Mouse (Mus musculus) T-cell, adult 2 months (primary cell): ENCODE data around the gene Fkbp10.

Source experiments
- DNase-seq: peaks from one replicate; pipeline ENCODE4 v3.0.0; 2022; ENCODE audit warnings: low spot score

The Fkbp10 gene

DNA sequence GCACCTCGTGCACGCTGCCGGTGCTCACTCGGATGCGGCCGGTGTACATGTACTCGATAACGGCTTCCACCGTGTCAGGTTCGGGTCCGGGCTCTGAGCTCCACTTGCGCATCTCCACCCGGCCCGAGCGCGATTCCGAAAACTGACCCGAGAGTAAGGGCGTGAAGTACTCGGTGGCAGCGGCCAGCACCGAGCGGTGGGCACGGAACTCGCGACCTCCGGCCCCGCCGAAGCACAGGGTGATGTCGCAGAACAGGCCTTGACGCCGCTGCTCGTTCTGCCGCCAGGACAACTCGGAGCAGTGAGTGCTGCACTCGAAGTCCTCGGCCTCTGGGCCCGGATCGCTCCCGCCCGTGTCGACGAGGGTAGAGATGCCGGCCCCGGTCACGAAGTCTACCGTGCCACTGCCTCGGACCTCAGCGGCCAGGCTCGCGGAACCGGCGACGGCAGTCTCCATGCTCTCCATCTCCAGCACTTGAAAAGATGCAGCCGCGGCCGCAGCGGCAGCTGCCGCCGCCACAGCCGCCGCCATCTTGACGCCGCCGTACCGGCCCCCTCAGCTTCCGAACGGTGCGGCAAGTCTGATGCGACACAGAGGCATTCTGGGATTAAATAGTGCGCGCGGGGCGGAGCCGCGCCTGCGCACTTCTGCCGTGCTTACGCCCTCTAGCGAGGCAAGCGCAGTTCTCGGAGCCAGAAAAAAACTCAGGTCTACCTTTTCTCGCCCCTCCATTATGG lies 56.9 kb downstream of the Fkbp10 start, which contains the start of gene Klhl11:
TSS of gene Klhl11 (minus strand) at position 545 of the 738 bp plus-strand sequence.
- DNase-seq, result peak; percentile 95

DNA sequence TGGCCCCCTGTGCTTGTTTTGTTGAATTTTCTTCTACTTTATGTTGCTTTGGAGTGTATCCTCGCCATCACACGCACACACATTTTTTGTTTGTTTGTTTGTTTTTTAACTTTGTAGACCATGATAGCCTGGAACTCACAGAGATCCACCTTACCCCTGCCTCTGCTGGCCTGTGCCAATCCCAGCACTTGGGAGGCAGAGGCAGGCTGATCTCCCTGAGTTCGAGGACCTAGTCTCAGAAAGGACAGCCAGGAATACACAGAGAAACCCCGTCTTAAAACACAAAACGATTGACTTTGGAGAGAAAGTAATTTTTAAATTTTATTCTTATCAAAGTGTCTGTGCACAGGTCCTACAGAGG lies 57.4 kb downstream of the Fkbp10 start:
- no peak for DNase-seq
